Mouse (Mus musculus) neural tube, embryonic 14.5 days (tissue): Measurements from ENCODE around the gene Smc1b. TPM values are rescaled to one million over a fixed set of nuclear protein-coding genes. Genes with fewer than 3 reads are reported as not detected.
A peak's percentile ranks its signal among the peaks of the same experiment; 100 is the strongest.

Experiments
- ATAC-seq: fragments of 200-750 bp; cut with Nextera tagmentation; 2 replicates; pipeline ENCODE4 v1.8.0; 2017; ENCODE audit warnings: low read depth, mild to moderate bottlenecking, moderate TSS enrichment, moderate library complexity
- H3K27ac ChIP-seq: fragments of 300-500 bp; sonication (generic); 2 replicates; pipeline ENCODE4 v1.5.1; 2014; ENCODE audit warnings: low read depth, mild to moderate bottlenecking, control low read depth, low read length, moderate library complexity, mixed read lengths
- H3K27me3 ChIP-seq: fragments of 300-500 bp; sonication (generic); 2 replicates; pipeline ENCODE4 v1.6.1; 2014; ENCODE audit warnings: low read length; ENCODE audit not compliant: control insufficient read depth, insufficient read depth
- H3K36me3 ChIP-seq: fragments of 300-500 bp; sonication (generic); 2 replicates; pipeline ENCODE4 v1.6.1; 2014; ENCODE audit warnings: low read length, mixed read lengths; ENCODE audit not compliant: control insufficient read depth, insufficient read depth
- H3K4me1 ChIP-seq: fragments of 300-500 bp; sonication (generic); 2 replicates; pipeline ENCODE4 v1.6.1; 2014; ENCODE audit warnings: low read length; ENCODE audit not compliant: control insufficient read depth, insufficient read depth
- H3K4me2 ChIP-seq: fragments of 300-500 bp; sonication (generic); 2 replicates; pipeline ENCODE4 v1.6.1; 2014; ENCODE audit warnings: mild to moderate bottlenecking, low read depth, low read length, control low read depth
- H3K4me3 ChIP-seq: fragments of 300-500 bp; sonication (generic); 2 replicates; pipeline ENCODE4 v1.5.1; 2014; ENCODE audit warnings: low read depth, low read length, control low read depth, mixed read lengths
- H3K9ac ChIP-seq: fragments of 300-500 bp; sonication (generic); replicated peaks from 2 replicates; pipeline ENCODE4 v1.6.1; 2014; ENCODE audit warnings: low read depth, mild to moderate bottlenecking, control low read depth, low read length, mixed read lengths
- H3K9me3 ChIP-seq: fragments of 300-500 bp; sonication (generic); 2 replicates; pipeline ENCODE4 v1.6.1; 2016; ENCODE audit warnings: low read length; ENCODE audit not compliant: control insufficient read depth
- WGBS: fragments of 180-500 bp; shearing (Covaris S2); extraction: QIAGEN DNeasy Blood & Tissue Kit; methylation state at CpG from one replicate; pipeline ENCODE4 v1.1.7; 2014; 5-methylcytosine and 5-hydroxymethylcytosine counted together
- polyA plus RNA-seq: library from polyadenylated mRNA; unstranded; fragments of >200 nt; fragmentation: Nextera tagmentation; extraction: Ambion mirVana; gene quantifications from 2 replicates; pipeline ENCODE4 v1.2.1, GENCODE M21; 2014

The Smc1b gene
- polyA plus RNA-seq, 1 experiment from 2014 or later = 0.08 TPM

GRCm38 (mm10) chr15:85166433-85166933 lies 34.7 kb upstream of the Smc1b start:
- no peaks in the 10 kb centered on the region for H3K27me3 ChIP-seq
- 24% methylated on average over 11 of the region's 11 CpGs for WGBS
- peak overlapping the region; percentile 7; the same call in 1 of the 2 replicates for H3K27ac ChIP-seq
- H3K9me3 ChIP-seq = no peaks in the 10 kb centered on the region
- no peak overlapping the region for H3K4me2 ChIP-seq
- no peaks in the 10 kb centered on the region for H3K4me1 ChIP-seq
- ATAC-seq = no peak
- no peaks in the 10 kb centered on the region for H3K36me3 ChIP-seq
- H3K4me3 ChIP-seq = no peak overlapping the region
- H3K9ac ChIP-seq = no peak overlapping the region

- no peak for ATAC-seq
- WGBS = 59% methylated on average over 21 of the region's 21 CpGs
- Histone ChIP-seq H3K4me2 (no peak overlapping the region), H3K36me3 (no peaks in the 10 kb centered on the region), H3K9me3 (no peaks in the 10 kb centered on the region), H3K27ac (no peak overlapping the region), H3K4me3 (no peak overlapping the region), H3K9ac (no peak overlapping the region), H3K4me1 (no peaks in the 10 kb centered on the region), H3K27me3 (no peaks in the 10 kb centered on the region)
These were observed 31.2 kb upstream of the Smc1b start for GRCm38 (mm10) chr15:85162693-85163663.

DNA sequence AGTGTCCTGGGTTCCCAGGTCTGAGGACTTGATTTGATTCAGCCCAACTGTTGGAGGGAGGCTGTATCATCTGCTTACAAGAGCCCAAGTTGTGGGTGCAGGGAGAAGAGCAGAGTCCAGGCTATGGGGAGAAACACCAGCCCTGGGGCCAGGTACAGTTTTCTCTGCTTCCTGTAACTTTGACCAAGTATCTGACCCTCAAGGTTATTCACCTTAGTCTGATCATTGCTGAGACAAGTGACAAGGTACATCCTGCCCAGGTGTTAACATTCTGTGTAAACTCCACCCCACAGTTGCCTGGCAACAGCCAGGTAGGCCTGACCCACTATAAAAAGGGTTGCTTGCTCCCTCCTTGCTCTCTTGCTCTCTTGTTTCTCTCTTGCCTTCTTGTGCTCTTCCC lies 29.7 kb upstream of the Smc1b start:
- H3K9ac ChIP-seq = no peak overlapping the region
- no peak overlapping the region for H3K27ac ChIP-seq
- no peaks in the 10 kb centered on the region for H3K9me3 ChIP-seq
- no peak overlapping the region for H3K4me2 ChIP-seq
- no peak for ATAC-seq
- H3K4me1 ChIP-seq = no peaks in the 10 kb centered on the region
- H3K4me3 ChIP-seq = no peak overlapping the region
- no peaks in the 10 kb centered on the region for H3K27me3 ChIP-seq
- H3K36me3 ChIP-seq = no peaks in the 10 kb centered on the region

DNA sequence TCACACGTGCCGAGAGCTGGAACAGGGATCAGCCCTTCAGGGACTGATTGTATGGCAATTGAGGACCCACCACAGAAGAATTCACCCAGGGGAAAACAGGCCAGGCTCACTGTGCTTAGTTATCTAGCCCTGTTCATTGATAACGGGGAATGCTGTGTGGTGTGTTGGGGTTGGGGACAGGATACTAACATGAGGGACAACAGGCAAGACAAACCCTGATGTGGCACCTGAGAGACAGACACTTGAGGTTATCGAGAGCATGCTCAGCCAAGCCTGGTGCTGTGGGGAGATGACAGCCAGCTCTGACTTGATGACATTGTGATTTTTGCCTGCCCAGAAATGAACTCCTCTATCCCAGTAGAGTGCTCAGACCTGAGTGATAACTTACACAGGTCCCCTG lies 24.4 kb upstream of the Smc1b start:
- Histone ChIP-seq H3K4me3 (no peak overlapping the region), H3K4me1 (no peaks in the 10 kb centered on the region), H3K9me3 (no peaks in the 10 kb centered on the region), H3K9ac (no peak overlapping the region), H3K4me2 (no peak overlapping the region), H3K36me3 (no peaks in the 10 kb centered on the region), H3K27ac (no peak overlapping the region), H3K27me3 (no peaks in the 10 kb centered on the region)
- no peak for ATAC-seq
- WGBS = 61% methylated on average over 4 of the region's 4 CpGs

- Histone ChIP-seq H3K9ac (no peak overlapping the region), H3K27ac (no peak overlapping the region), H3K4me3 (no peak overlapping the region), H3K4me2 (no peak overlapping the region), H3K9me3 (no peaks in the 10 kb centered on the region), H3K36me3 (no peaks in the 10 kb centered on the region), H3K27me3 (no peaks in the 10 kb centered on the region), H3K4me1 (no peaks in the 10 kb centered on the region)
- WGBS = 94% methylated on average over 3 of the region's 3 CpGs
- ATAC-seq = no peak
These were observed 22.3 kb upstream of the Smc1b start for GRCm38 (mm10) chr15:85154091-85154490.

GRCm38 (mm10) chr15:85152577-85152976 lies 20.8 kb upstream of the Smc1b start:
- 76% methylated on average over 3 of the region's 3 CpGs for WGBS
- H3K9me3 ChIP-seq = no peaks in the 10 kb centered on the region
- no peak overlapping the region for H3K4me3 ChIP-seq
- H3K4me1 ChIP-seq = no peaks in the 10 kb centered on the region
- no peaks in the 10 kb centered on the region for H3K36me3 ChIP-seq
- no peaks in the 10 kb centered on the region for H3K27me3 ChIP-seq
- H3K27ac ChIP-seq = no peak overlapping the region
- no peak overlapping the region for H3K9ac ChIP-seq
- no peak overlapping the region for H3K4me2 ChIP-seq
- no peak for ATAC-seq

DNA sequence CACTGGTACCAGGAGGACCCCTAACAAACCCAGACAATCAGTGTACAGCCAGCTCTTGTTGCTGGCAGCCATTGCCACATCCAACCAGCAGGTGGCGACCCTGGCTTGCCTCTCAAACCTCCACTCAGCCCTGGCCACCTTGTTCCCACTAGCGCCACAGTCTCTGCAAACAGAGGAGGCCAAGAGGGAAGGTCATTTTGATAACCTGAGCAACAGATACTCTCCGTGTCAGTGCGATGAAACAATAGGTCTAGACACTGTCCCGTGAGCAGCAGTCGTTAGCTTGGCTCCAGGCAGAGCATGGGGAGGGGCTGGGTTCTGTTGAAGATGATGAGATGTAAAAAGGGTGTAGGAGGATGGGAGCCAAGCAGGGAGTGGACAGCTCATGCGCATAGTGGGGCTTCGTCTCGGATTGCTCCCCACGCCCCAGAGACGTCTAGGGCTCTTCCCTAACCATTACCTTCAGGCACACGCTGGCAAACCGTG lies 19.7 kb upstream of the Smc1b start:
- H3K4me2 ChIP-seq = no peak overlapping the region
- no peaks in the 10 kb centered on the region for H3K36me3 ChIP-seq
- no peak overlapping the region for H3K9ac ChIP-seq
- H3K4me3 ChIP-seq = no peak overlapping the region
- peak; percentile 66 for ATAC-seq
- H3K9me3 ChIP-seq = no peaks in the 10 kb centered on the region
- H3K4me1 ChIP-seq = no peaks in the 10 kb centered on the region
- no peaks in the 10 kb centered on the region for H3K27me3 ChIP-seq
- H3K27ac ChIP-seq = no peak overlapping the region
- 30% methylated on average over 13 of the region's 13 CpGs for WGBS

- no peaks in the 10 kb centered on the region for H3K27me3 ChIP-seq
- WGBS = 94% methylated on average over 5 of the region's 5 CpGs
- H3K4me2 ChIP-seq = no peak overlapping the region
- H3K27ac ChIP-seq = no peak overlapping the region
- H3K36me3 ChIP-seq = no peaks in the 10 kb centered on the region
- H3K9ac ChIP-seq = no peak overlapping the region
- H3K4me3 ChIP-seq = no peak overlapping the region
- H3K4me1 ChIP-seq = no peaks in the 10 kb centered on the region
- H3K9me3 ChIP-seq = no peaks in the 10 kb centered on the region
- no peak for ATAC-seq
These were observed 12.5 kb upstream of the Smc1b start for GRCm38 (mm10) chr15:85144249-85144648.

DNA sequence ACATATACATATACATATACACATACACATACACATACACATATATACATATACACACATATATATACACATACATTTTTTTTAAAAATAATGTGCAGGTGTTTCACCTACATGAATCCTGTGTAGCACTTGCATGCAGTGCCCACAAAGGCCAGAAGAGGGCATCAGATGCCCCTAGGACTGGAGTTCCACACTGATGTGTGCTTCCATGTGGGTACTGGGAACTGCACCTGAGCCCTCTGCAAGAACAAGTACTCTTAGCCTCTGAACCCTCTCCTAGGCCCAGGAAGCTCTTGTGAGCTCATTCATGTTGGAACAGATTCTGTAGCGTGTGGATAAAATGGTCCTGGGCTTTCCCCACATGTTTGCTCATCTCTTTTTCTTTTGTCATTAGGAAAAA lies 12.0 kb upstream of the Smc1b start:
- H3K4me1 ChIP-seq = no peaks in the 10 kb centered on the region
- WGBS = 100% methylated on average over 1 of the region's 1 CpGs
- H3K27ac ChIP-seq = no peak overlapping the region
- H3K27me3 ChIP-seq = no peaks in the 10 kb centered on the region
- no peak overlapping the region for H3K9ac ChIP-seq
- no peaks in the 10 kb centered on the region for H3K36me3 ChIP-seq
- ATAC-seq = no peak
- no peak overlapping the region for H3K4me3 ChIP-seq
- no peak overlapping the region for H3K4me2 ChIP-seq
- H3K9me3 ChIP-seq = no peaks in the 10 kb centered on the region
